17 mouse cellular contexts compared by ENCODE assay signal in the genomic region with DNA sequence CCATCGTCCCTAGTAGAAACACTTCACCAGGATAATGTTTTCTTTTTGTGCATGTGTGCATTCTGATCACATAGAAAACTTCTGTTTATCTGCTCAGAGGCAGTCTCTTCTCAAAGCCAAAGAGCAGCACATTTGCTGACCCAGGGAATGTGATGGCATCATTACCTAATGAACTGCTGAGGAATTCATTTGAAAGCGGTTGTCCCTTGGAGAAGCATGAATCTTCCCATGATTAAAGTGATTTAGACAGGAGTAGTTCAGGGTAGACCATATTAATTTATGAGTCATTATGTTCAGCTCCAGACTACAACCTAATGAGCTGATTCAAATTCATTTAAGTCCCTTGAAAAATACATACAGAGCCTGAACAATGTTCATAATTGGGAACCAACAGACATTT.
DNase-seq lines count a peak whose midpoint lies in the region.
"Had no signal": no experiment of that assay in that cellular context is flagged by ENCODE, and none has a peak within 500 bp of the region (broad histone marks: within the 10 kb centered on the region; RNA-seq: fewer than 3 reads in every experiment).

No protein-coding gene starts in this region.

- DNase-seq in Muller cell, postnatal 12 days (ENCODE audit: inconsistent ontology term), result peak; percentile 81
- peak; percentile 66 for DNase-seq in retina, embryonic 14.5 days (ENCODE audit: low spot score)
- DNase-seq in retina, postnatal 1 day, result peak; percentile 62
- DNase-seq in cerebellum, adult 8-10 months, result no peak
- no peak for DNase-seq in layer of hippocampus, adult 8-10 months (ENCODE audit: low spot score in 2 of 2)
- DNase-seq in heart, adult 11 months, result no peak
- DNase-seq: adrenal gland, adult 2 months; adrenal gland, adult 8-10 months; adrenal gland, postnatal 10 days; adrenal gland, postnatal 14 days; adrenal gland, postnatal 25 days; adrenal gland, postnatal 36 days; B cell, adult 2 months; cerebellum, adult 11 months; cerebellum, adult 11-12 months; cerebellum, adult 18-20 months; cerebellum, adult 2 months had no signal

Comparison
In these comparisons a context has a peak if more than half of its experiments do, and no peak if none do; other contexts are left out.
1. DNase-seq: peak in Muller cell, postnatal 12 days (single experiment), retina, embryonic 14.5 days (single experiment) and retina, postnatal 1 day (single experiment); none in cerebellum, adult 8-10 months (single experiment), layer of hippocampus, adult 8-10 months (0 of 2) and heart, adult 11 months (single experiment).